Mouse (Mus musculus) A20 (cell line): ENCODE results near the gene Sf3b1.
A peak's percentile ranks its signal among the peaks of the same experiment; 100 is the strongest.
"Not testable (repeated sequence)": the region's sequence is repeated elsewhere in the genome, so short reads cannot be mapped to it uniquely, and the experiment has no call there.

Source experiments
- DNase-seq: peaks from one replicate; pipeline ENCODE4 v3.0.0-alpha.2; 2011; ENCODE audit warnings: low read depth, low spot score

Gene Sf3b1

GRCm38 (mm10) chr1:54956995-54957394 is 70.3 kb downstream of the Sf3b1 start:
- not testable (repeated sequence) for DNase-seq

- DNase-seq = no peak
These were observed 72.4 kb downstream of the Sf3b1 start for GRCm38 (mm10) chr1:54954856-54955255.

GRCm38 (mm10) chr1:54944648-54945047 is 82.6 kb downstream of the Sf3b1 start:
- DNase-seq = peak; percentile 26

- no peak for DNase-seq
These were observed 91.8 kb downstream of the Sf3b1 start for GRCm38 (mm10) chr1:54935466-54935865.
